Mouse (Mus musculus) liver, embryonic 14.5 days (tissue): ENCODE results near the gene Bcl9. TPM values are rescaled to one million over a fixed set of nuclear protein-coding genes. Genes with fewer than 3 reads are reported as not detected.

Experiments used
- ATAC-seq: fragments of 200-750 bp; cut with Nextera tagmentation; 2 replicates; pipeline ENCODE4 v1.8.0; 2017; ENCODE audit warnings: moderate number of reproducible peaks, mild to moderate bottlenecking, moderate library complexity; ENCODE audit not compliant: insufficient read depth
- DNase-seq, 3 experiments: peaks; one replicate each; pipeline ENCODE4 v3.0.0-alpha.2; 2012 to 2013; ENCODE audit warnings: low read depth in 3 of 3, low spot score in 3 of 3
- H3K27ac ChIP-seq: fragments of 300-500 bp; sonication (generic); 2 replicates; pipeline ENCODE4 v1.5.1; 2014; ENCODE audit warnings: moderate library complexity, mild to moderate bottlenecking, control low read depth, inconsistent platforms
- H3K27me3 ChIP-seq: fragments of 300-500 bp; sonication (generic); 2 replicates; pipeline ENCODE4 v1.6.1; 2014; ENCODE audit warnings: mild to moderate bottlenecking, low read length, moderate library complexity; ENCODE audit not compliant: control insufficient read depth, insufficient read depth
- H3K36me3 ChIP-seq: fragments of 300-500 bp; sonication (generic); replicated peaks from 2 replicates; pipeline ENCODE4 v1.6.1; 2014; ENCODE audit warnings: low read depth; ENCODE audit not compliant: control insufficient read depth, insufficient read depth
- H3K4me1 ChIP-seq, 2 experiments: fragments of 200-500 bp in 1 of 2; fragments of 300-500 bp in 1 of 2; sonication (generic) in 1 of 2; replicated peaks; 2 replicates each; pipeline ENCODE4 v1.6.1; 2012 to 2014; ENCODE audit warnings: antibody characterized with exemption in 1 of 2, inconsistent platforms in 1 of 2, low read length in 1 of 2; ENCODE audit not compliant: control insufficient read depth in 2 of 2, insufficient read depth in 2 of 2
- H3K4me2 ChIP-seq: fragments of 300-500 bp; sonication (generic); 2 replicates; pipeline ENCODE4 v1.6.1; 2014; ENCODE audit warnings: low read depth, mild to moderate bottlenecking, control low read depth, moderate library complexity
- H3K4me3 ChIP-seq, 2 experiments: fragments of 200-500 bp in 1 of 2; fragments of 300-500 bp in 1 of 2; sonication (generic) in 1 of 2; 2 replicates each; pipeline ENCODE4 v1.5.1; 2012 to 2014; ENCODE audit warnings: low read depth in 2 of 2, low read length in 2 of 2, mild to moderate bottlenecking in 2 of 2, control low read depth in 1 of 2, inconsistent platforms in 1 of 2, moderate library complexity in 1 of 2; ENCODE audit not compliant: insufficient read depth in 1 of 2
- H3K9ac ChIP-seq: fragments of 300-500 bp; sonication (generic); replicated peaks from 2 replicates; pipeline ENCODE4 v1.6.1; 2014; ENCODE audit warnings: mild to moderate bottlenecking, control low read depth, moderate library complexity
- H3K9me3 ChIP-seq: fragments of 300-500 bp; sonication (generic); 2 replicates; pipeline ENCODE4 v1.6.1; 2016; ENCODE audit warnings: low read length, mixed read lengths; ENCODE audit not compliant: control insufficient read depth
- CTCF ChIP-seq: IDR thresholded peaks from 2 replicates; pipeline ENCODE4 v1.5.1; 2016; ENCODE audit warnings: antibody characterized with exemption, low read depth, control low read depth
- EP300 ChIP-seq: IDR thresholded peaks from 2 replicates; pipeline ENCODE4 v1.6.1; 2016; ENCODE audit warnings: antibody characterized with exemption, low read depth
- WGBS: fragments of 180-500 bp; shearing (Covaris S2); extraction: QIAGEN DNeasy Blood & Tissue Kit; methylation state at CpG from one replicate; pipeline ENCODE4 v1.1.7; 2014; ENCODE audit not compliant: insufficient replicate concordance; 5-methylcytosine and 5-hydroxymethylcytosine counted together
- polyA plus RNA-seq, 2 experiments: library from polyadenylated mRNA; depleted of rRNA in 1 of 2; stranded (reverse) in 1 of 2; unstranded in 1 of 2; fragments of >200 nt; fragmentation: Nextera tagmentation in 1 of 2; extraction: Ambion mirVana in 1 of 2; gene quantifications; 2 replicates each; pipeline versions ENCODE4 v1.2.1 to v1.2.3; 2012 to 2014

Gene Bcl9
- polyA plus RNA-seq (2012; rRNA removed) (1.6 and 1.7 TPM in 2 replicates), polyA plus RNA-seq (2014; fragmentation: Nextera tagmentation; extraction: Ambion mirVana) (2.4 and 2.6 TPM in 2 replicates)

- TF ChIP-seq CTCF (no peak), EP300 (no peak)
- no peaks in the 10 kb centered on the region for H3K36me3 ChIP-seq
- ATAC-seq (peak; percentile 45; the same call in 1 of the 2 replicates), DNase-seq (peak in 1 of 3 experiments; percentile 14)
- 3% methylated on average over 21 of the region's 21 CpGs for WGBS
- no peaks in the 10 kb centered on the region for H3K9me3 ChIP-seq
- peak within 1 kb of the TSS; percentile 49 to 67 for H3K4me3 ChIP-seq
- H3K4me1 ChIP-seq = no peaks in the 10 kb centered on the region; a peak in 1 of 4 replicates
- H3K9ac ChIP-seq = peak within 1 kb of the TSS; percentile 43
- no peaks in the 10 kb centered on the region for H3K27me3 ChIP-seq
- H3K27ac ChIP-seq = no peak within 1 kb of the TSS
- H3K4me2 ChIP-seq = peak within 1 kb of the TSS; percentile 61
These were observed at the start of gene Bcl9 for GRCm38 (mm10) chr3:97297553-97298432. Bcl9 (minus strand) TSS chr3:97297917.

GRCm38 (mm10) chr3:97339193-97339576 lies 41.5 kb upstream of the Bcl9 start:
- ATAC-seq = no peak
- Histone ChIP-seq H3K9ac (no peak overlapping the region), H3K27ac (no peak overlapping the region), H3K36me3 (no peaks in the 10 kb centered on the region), H3K4me3 (no peak overlapping the region), H3K9me3 (no peaks in the 10 kb centered on the region), H3K4me2 (no peak overlapping the region), H3K4me1 (no peaks in the 10 kb centered on the region; a peak in 1 of 4 replicates), H3K27me3 (no peaks in the 10 kb centered on the region)
- no peak for TF ChIP-seq CTCF
- TF ChIP-seq EP300 = no peak
- DNase-seq = no peak
- 54% methylated on average over 5 of the region's 5 CpGs for WGBS

- TF ChIP-seq EP300 = no peak
- peak; percentile 93 for TF ChIP-seq CTCF
- no peak overlapping the region for H3K4me3 ChIP-seq
- ATAC-seq = 0 out of 2 replicates have a peak, but pooled peaks have one; percentile 31
- 21% methylated on average over 13 of the region's 13 CpGs for WGBS
- H3K4me2 ChIP-seq = no peak overlapping the region
- H3K9ac ChIP-seq = no peak overlapping the region
- H3K4me1 ChIP-seq = no peaks in the 10 kb centered on the region; a peak in 1 of 4 replicates
- no peaks in the 10 kb centered on the region for H3K9me3 ChIP-seq
- no peak overlapping the region for H3K27ac ChIP-seq
- no peaks in the 10 kb centered on the region for H3K36me3 ChIP-seq
- peak; percentile 26 to 38 (median 38) for DNase-seq
- H3K27me3 ChIP-seq = no peaks in the 10 kb centered on the region
These were observed 40.9 kb upstream of the Bcl9 start for GRCm38 (mm10) chr3:97338522-97339192.

GRCm38 (mm10) chr3:97337306-97337705 lies 39.6 kb upstream of the Bcl9 start:
- H3K4me1 ChIP-seq = no peaks in the 10 kb centered on the region; a peak in 1 of 4 replicates
- no peaks in the 10 kb centered on the region for H3K36me3 ChIP-seq
- H3K9me3 ChIP-seq = no peaks in the 10 kb centered on the region
- H3K4me3 ChIP-seq = no peak overlapping the region
- TF ChIP-seq EP300 (no peak), CTCF (no peak)
- H3K4me2 ChIP-seq = no peak overlapping the region
- H3K27ac ChIP-seq = no peak overlapping the region
- DNase-seq (no peak), ATAC-seq (no peak)
- H3K27me3 ChIP-seq = no peaks in the 10 kb centered on the region
- WGBS = 40% methylated on average over 11 of the region's 11 CpGs
- no peak overlapping the region for H3K9ac ChIP-seq

GRCm38 (mm10) chr3:97336331-97336730 lies 38.6 kb upstream of the Bcl9 start:
- DNase-seq (no peak), ATAC-seq (no peak)
- TF ChIP-seq CTCF (no peak), EP300 (no peak)
- Histone ChIP-seq H3K27ac (no peak overlapping the region), H3K4me2 (no peak overlapping the region), H3K4me1 (no peaks in the 10 kb centered on the region; a peak in 1 of 4 replicates), H3K4me3 (no peak overlapping the region), H3K9me3 (no peaks in the 10 kb centered on the region), H3K9ac (no peak overlapping the region), H3K27me3 (no peaks in the 10 kb centered on the region), H3K36me3 (no peaks in the 10 kb centered on the region)
- WGBS = 72% methylated on average over 4 of the region's 4 CpGs
